Mouse (Mus musculus): Measurements from ENCODE around the gene Tmem141.

GRCm38 (mm10) chr2:25573068-25573467 lies 48.7 kb downstream of the Tmem141 start:
- TF ChIP-seq CTCF (IDR thresholded peaks at IDR 0.05; ENCODE audit: low read depth, low read length): no peak
- TF ChIP-seq POLR2A (IDR thresholded peaks at IDR 0.05; ENCODE audit: extremely low read depth, insufficient read depth, low read length): no peak
